ENCODE assay signal across 16 mouse cellular contexts in the genomic region with DNA sequence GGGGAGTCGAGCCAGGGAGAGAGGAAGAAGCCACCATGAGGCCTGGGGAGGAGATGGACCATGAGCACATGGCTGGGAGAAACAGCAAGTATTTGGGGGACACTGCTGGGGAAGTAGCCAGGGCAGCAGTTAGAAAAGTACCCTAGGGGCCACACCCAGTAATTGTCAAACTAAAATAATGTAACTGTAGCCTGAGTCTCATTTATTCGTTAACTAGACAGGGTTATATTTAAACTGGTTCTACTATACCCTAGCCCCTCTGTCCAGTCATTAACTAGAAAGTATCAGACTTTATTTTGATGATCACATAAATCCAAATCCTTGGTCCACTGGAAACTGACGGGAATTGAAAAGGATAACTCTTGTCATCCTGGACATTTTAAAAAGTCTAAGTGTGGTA.
"Had no signal": no experiment of that assay in that cellular context is flagged by ENCODE, and none has a peak within 500 bp of the region (broad histone marks: within the 10 kb centered on the region; RNA-seq: fewer than 3 reads in every experiment).

No protein-coding gene starts in this region.

- H3K4me3 ChIP-seq: neural tube, embryonic 13.5 days; neural tube, embryonic 15.5 days; stomach, embryonic 15.5 days had no signal

- H3K27me3 ChIP-seq: neural tube, embryonic 13.5 days; neural tube, embryonic 15.5 days; stomach, embryonic 15.5 days had no signal

- H3K9me3 ChIP-seq: neural tube, embryonic 13.5 days; neural tube, embryonic 15.5 days; stomach, embryonic 15.5 days had no signal

- H3K9ac ChIP-seq: neural tube, embryonic 13.5 days; neural tube, embryonic 15.5 days; stomach, embryonic 15.5 days had no signal

- H3K36me3 ChIP-seq: neural tube, embryonic 13.5 days; neural tube, embryonic 15.5 days; stomach, embryonic 15.5 days had no signal

- H3K4me2 ChIP-seq: neural tube, embryonic 13.5 days; neural tube, embryonic 15.5 days; stomach, embryonic 15.5 days had no signal

- H3K4me1 ChIP-seq: neural tube, embryonic 13.5 days; neural tube, embryonic 15.5 days; stomach, embryonic 15.5 days had no signal

- H3K27ac ChIP-seq: neural tube, embryonic 13.5 days; neural tube, embryonic 15.5 days; stomach, embryonic 15.5 days; stomach, postnatal 0 days had no signal

- DNase-seq: retina, postnatal 1 day; right cerebral cortex, adult 18-20 months; right cerebral cortex, postnatal 14 days; right cerebral cortex, postnatal 25 days; right cerebral cortex, postnatal 4 days; spleen, adult 18-20 months; thymus, adult 18-20 months; thymus, adult 2 months; thymus, postnatal 14 days; thymus, postnatal 25 days; thymus, postnatal 36 days; thymus, postnatal 4 days had no signal
